Mouse (Mus musculus) lung, postnatal 0 days (tissue): ENCODE measurements around the gene Mff.

Experiments
- CTCF ChIP-seq: IDR thresholded peaks from 2 replicates; pipeline ENCODE4 v1.5.1; 2016; ENCODE audit warnings: antibody characterized with exemption, mild to moderate bottlenecking
- EP300 ChIP-seq: IDR thresholded peaks from 2 replicates; pipeline ENCODE4 v1.6.1; 2016; ENCODE audit warnings: antibody characterized with exemption, mild to moderate bottlenecking, control low read depth

DNA sequence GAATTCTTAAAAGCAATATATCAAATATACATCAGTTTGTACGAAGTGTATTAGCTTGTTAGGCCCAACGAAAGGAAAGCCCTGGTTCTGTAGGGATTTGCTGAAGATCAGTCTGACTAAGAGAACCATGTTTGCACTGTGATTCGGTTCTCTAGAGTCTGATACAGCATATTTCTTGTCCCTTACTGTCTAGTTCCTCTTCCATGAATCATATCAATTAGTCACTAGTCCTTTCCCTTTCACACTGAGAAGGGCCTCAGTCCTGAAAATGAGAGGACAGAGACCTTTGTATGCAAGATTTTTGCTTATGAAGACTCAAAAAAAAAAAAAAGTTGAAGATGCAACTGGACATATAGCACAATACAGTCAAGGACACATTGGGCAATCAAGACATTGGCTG, 68.4 kb downstream of the Mff start:
- TF ChIP-seq CTCF (no peak), EP300 (no peak)
